Mouse (Mus musculus) cerebellum, postnatal 36 days (tissue): ENCODE data around the gene Gm10600.
"Not testable (repeated sequence)": the region's sequence is repeated elsewhere in the genome, so short reads cannot be mapped to it uniquely, and the experiment has no call there.

ENCODE experiments used
- DNase-seq, 2 experiments: peaks; one replicate each; pipeline ENCODE4 v3.0.0; 2021 to 2022; ENCODE audit warnings: mixed read lengths in 2 of 2

Gm10600 gene

DNA sequence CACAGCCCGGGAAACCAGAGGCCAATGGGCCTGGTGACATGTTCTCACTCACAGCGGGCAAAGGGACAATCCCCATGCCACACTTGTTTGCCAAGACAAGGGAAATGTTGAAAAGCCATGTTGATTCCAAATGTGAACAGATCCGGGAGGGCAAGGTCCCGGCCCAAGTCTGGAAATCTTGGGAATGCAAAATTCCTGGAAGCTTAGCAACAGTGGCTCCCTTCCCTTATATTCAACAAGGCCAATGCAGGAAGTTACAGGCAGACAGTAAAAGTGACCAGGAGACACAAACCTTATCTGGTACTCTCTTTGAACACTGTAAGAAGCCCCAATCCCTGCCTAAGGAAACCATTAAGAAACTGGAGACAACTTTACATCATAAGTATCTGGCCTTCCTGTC lies at the start of gene Gm10600:
Gm10600 (plus strand) TSS at position 301 of the 400 bp plus-strand sequence.
- not testable (repeated sequence) for DNase-seq

DNA sequence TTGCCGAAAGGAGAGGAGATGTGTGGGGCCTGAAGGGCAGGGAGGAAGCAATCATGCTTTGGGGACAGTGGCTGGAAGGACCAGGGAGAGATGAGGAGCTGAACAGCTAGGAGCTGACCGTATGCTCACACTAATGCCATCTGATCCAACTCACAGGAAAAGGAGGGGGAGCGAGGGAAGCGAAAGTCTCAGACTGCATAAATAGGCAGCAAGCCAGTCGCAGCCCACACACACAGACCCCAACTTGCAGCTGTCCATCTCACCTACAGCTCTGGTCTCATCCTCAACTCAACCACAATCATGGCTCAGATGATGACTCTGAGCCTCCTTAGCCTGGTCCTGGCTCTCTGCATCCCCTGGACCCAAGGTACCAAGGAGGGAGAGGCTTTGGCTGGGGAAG lies 15.0 kb downstream of the Gm10600 start, which contains the start of gene Ccl21b:
Ccl21b (plus strand) TSS at position 301 of the 400 bp plus-strand sequence.
- DNase-seq, result not testable (repeated sequence)
